Mouse (Mus musculus): ENCODE results near the gene Ttc22. TPM values are rescaled to one million over a fixed set of nuclear protein-coding genes. Genes with fewer than 3 reads are reported as not detected.

Gene Ttc22
- polyA plus RNA-seq, 2 experiments, result 5.9 to 6.9 TPM

DNA sequence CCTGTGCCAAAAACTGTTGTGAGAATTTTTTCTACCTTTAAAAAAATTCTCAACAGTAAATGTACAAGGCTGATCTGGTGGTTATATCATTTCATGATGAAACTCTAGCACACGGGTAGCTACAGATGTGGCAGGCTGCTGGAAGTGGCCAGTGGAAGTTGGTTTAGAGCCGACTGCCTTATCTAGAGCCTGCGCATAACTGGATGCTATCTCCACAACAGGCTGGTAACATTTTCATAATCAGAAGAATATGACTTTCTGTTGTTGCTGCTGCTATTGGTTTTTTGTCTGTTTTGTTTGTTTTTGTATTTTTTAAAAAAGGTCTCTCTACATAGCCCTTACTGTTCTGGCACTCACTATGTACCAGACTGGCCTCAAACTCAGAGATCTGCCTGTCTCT lies 30.3 kb downstream of the Ttc22 start:
- Histone ChIP-seq H3K36me3 (ENCODE audit: control insufficient read depth, insufficient read depth, low read length) (peaks cover 36% of the 10 kb centered on the region), H3K27me3 (ENCODE audit: control insufficient read depth, insufficient read depth, low read length) (no peaks in the 10 kb centered on the region), H3K27ac (replicated peaks; ENCODE audit: low read depth, low read length) (no peak overlapping the region), H3K4me2 (replicated peaks; ENCODE audit: low read depth, low read length, severe bottlenecking) (no peak overlapping the region), H3K4me3 (replicated peaks; ENCODE audit: low read length) (no peak overlapping the region), H3K9ac (ENCODE audit: low read depth, low read length, severe bottlenecking) (no peak overlapping the region), H3K9me3 (ENCODE audit: control insufficient read depth, low read length) (no peaks in the 10 kb centered on the region), H3K4me1 (ENCODE audit: control insufficient read depth, insufficient read depth, low read length) (peaks cover 7% of the 10 kb centered on the region)
- DNase-seq (ENCODE audit: low spot score), result no peak
- WGBS, result 85% methylated on average over 3 of the region's 3 CpGs
- TF ChIP-seq POLR2A (IDR thresholded peaks at IDR 0.05; ENCODE audit: borderline replicate concordance, extremely low read depth, insufficient read depth, insufficient read length), result no peak
- no peak for ATAC-seq (ENCODE audit: low FRiP score, low read depth)

- Histone ChIP-seq H3K4me2 (replicated peaks; ENCODE audit: low read depth, low read length, severe bottlenecking) (no peak overlapping the region), H3K9ac (ENCODE audit: low read depth, low read length, severe bottlenecking) (peak overlapping the region; percentile 25; the same call in 1 of the 2 replicates), H3K4me1 (ENCODE audit: control insufficient read depth, insufficient read depth, low read length) (peaks cover 7% of the 10 kb centered on the region), H3K27me3 (ENCODE audit: control insufficient read depth, insufficient read depth, low read length) (no peaks in the 10 kb centered on the region), H3K36me3 (ENCODE audit: control insufficient read depth, insufficient read depth, low read length) (peaks cover 37% of the 10 kb centered on the region), H3K27ac (replicated peaks; ENCODE audit: low read depth, low read length) (no peak overlapping the region), H3K9me3 (ENCODE audit: control insufficient read depth, low read length) (no peaks in the 10 kb centered on the region), H3K4me3 (replicated peaks; ENCODE audit: low read length) (no peak overlapping the region)
- DNase-seq (ENCODE audit: low spot score) (no peak), ATAC-seq (ENCODE audit: low FRiP score, low read depth) (no peak)
- TF ChIP-seq POLR2A (IDR thresholded peaks at IDR 0.05; ENCODE audit: borderline replicate concordance, extremely low read depth, insufficient read depth, insufficient read length), result no peak
- 93% methylated on average over 15 of the region's 15 CpGs for WGBS
Measured at GRCm38 (mm10) chr4:106653051-106653450, 30.8 kb downstream of the Ttc22 start.

DNA sequence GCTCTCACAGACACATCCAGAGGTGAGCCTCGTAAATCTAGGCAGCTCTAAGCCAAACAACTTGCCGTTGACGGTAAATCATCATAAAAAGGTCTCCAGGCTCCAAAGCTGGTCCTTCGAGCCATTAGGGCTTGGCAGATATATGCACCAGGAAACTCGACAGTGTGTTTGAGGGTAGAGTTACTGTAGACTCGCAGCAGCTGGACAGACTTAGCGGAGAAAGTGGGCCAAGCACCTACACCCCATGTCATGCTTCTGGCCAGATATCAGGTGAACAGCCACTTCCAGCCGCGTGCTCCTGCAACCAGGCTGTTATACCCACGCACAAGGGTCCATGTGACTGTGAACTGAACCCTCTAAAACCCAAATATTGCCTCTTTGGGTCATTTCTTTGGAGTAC lies 33.4 kb downstream of the Ttc22 start:
- Histone ChIP-seq H3K4me1 (ENCODE audit: control insufficient read depth, insufficient read depth, low read length) (peaks cover 7% of the 10 kb centered on the region), H3K9ac (ENCODE audit: low read depth, low read length, severe bottlenecking) (no peak overlapping the region), H3K9me3 (ENCODE audit: control insufficient read depth, low read length) (no peaks in the 10 kb centered on the region), H3K4me2 (replicated peaks; ENCODE audit: low read depth, low read length, severe bottlenecking) (no peak overlapping the region), H3K27ac (replicated peaks; ENCODE audit: low read depth, low read length) (no peak overlapping the region), H3K27me3 (ENCODE audit: control insufficient read depth, insufficient read depth, low read length) (no peaks in the 10 kb centered on the region), H3K4me3 (replicated peaks; ENCODE audit: low read length) (no peak overlapping the region), H3K36me3 (ENCODE audit: control insufficient read depth, insufficient read depth, low read length) (peaks cover 52% of the 10 kb centered on the region)
- 62% methylated on average over 10 of the region's 10 CpGs for WGBS
- DNase-seq (ENCODE audit: low spot score) (no peak), ATAC-seq (ENCODE audit: low FRiP score, low read depth) (no peak)
- TF ChIP-seq POLR2A (IDR thresholded peaks at IDR 0.05; ENCODE audit: borderline replicate concordance, extremely low read depth, insufficient read depth, insufficient read length), result no peak

DNA sequence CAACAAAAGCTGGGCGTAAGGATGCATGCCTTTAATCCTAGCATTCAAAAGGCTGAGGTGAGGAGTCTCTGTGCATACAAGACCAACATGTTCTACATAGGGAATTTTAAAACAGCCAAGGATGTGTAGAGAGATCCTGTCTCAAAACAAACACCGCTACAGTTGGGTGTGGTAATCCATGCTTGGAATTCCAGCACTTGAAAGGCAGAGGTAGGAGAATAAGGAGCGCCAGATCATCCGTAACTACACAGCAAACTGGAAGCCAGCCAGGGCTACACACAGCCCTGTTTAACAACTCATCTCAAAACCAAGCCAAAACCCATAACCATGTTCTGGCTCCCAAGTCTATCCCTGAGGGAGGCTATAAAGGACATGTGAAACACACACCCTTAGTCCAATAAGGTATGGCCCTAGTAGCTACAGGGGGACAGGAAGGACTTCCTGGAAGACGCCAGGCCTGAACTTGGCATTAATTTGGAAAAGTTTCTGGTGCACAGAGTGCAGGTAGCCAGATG lies 41.8 kb downstream of the Ttc22 start:
- H3K27me3 ChIP-seq (ENCODE audit: control insufficient read depth, insufficient read depth, low read length), result no peaks in the 10 kb centered on the region
- no peak overlapping the region for H3K27ac ChIP-seq (replicated peaks; ENCODE audit: low read depth, low read length)
- no peak for DNase-seq (ENCODE audit: low spot score)
- no peaks in the 10 kb centered on the region for H3K9me3 ChIP-seq (ENCODE audit: control insufficient read depth, low read length)
- no peak for TF ChIP-seq POLR2A (IDR thresholded peaks at IDR 0.05; ENCODE audit: borderline replicate concordance, extremely low read depth, insufficient read depth, insufficient read length)
- H3K36me3 ChIP-seq (ENCODE audit: control insufficient read depth, insufficient read depth, low read length), result peaks cover 94% of the 10 kb centered on the region
- WGBS, result 77% methylated on average over 5 of the region's 5 CpGs
- no peak overlapping the region for H3K4me2 ChIP-seq (replicated peaks; ENCODE audit: low read depth, low read length, severe bottlenecking)
- H3K9ac ChIP-seq (ENCODE audit: low read depth, low read length, severe bottlenecking), result no peak overlapping the region
- no peak for ATAC-seq (ENCODE audit: low FRiP score, low read depth)
- H3K4me3 ChIP-seq (replicated peaks; ENCODE audit: low read length), result no peak overlapping the region
- no peaks in the 10 kb centered on the region for H3K4me1 ChIP-seq (ENCODE audit: control insufficient read depth, insufficient read depth, low read length)

DNA sequence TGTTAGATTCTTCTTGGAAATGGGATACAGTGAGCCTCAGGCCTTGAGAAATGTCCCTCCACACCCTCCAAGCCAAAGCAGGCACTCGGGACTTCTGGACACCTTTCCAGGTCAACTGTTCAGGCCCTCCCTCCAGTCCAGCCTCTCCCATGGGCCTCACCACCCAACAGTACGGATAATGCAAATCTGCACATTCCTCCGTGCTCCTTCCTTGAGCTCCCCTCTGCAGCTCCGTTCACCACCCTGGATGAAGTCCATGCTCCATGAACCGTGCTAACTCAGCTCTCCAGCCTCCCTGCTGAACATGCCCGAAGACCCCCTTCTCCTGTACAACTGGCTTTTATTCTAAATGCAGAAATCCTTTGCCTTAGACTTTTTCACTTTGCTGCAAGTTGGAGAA lies 42.5 kb downstream of the Ttc22 start:
- peaks cover 95% of the 10 kb centered on the region for H3K36me3 ChIP-seq (ENCODE audit: control insufficient read depth, insufficient read depth, low read length)
- H3K9me3 ChIP-seq (ENCODE audit: control insufficient read depth, low read length), result no peaks in the 10 kb centered on the region
- H3K4me2 ChIP-seq (replicated peaks; ENCODE audit: low read depth, low read length, severe bottlenecking), result no peak overlapping the region
- ATAC-seq (ENCODE audit: low FRiP score, low read depth), result no peak
- H3K4me1 ChIP-seq (ENCODE audit: control insufficient read depth, insufficient read depth, low read length), result no peaks in the 10 kb centered on the region
- no peak for TF ChIP-seq POLR2A (IDR thresholded peaks at IDR 0.05; ENCODE audit: borderline replicate concordance, extremely low read depth, insufficient read depth, insufficient read length)
- 83% methylated on average over 6 of the region's 6 CpGs for WGBS
- no peak for DNase-seq (ENCODE audit: low spot score)
- no peak overlapping the region for H3K4me3 ChIP-seq (replicated peaks; ENCODE audit: low read length)
- H3K9ac ChIP-seq (ENCODE audit: low read depth, low read length, severe bottlenecking), result no peak overlapping the region
- H3K27me3 ChIP-seq (ENCODE audit: control insufficient read depth, insufficient read depth, low read length), result no peaks in the 10 kb centered on the region
- no peak overlapping the region for H3K27ac ChIP-seq (replicated peaks; ENCODE audit: low read depth, low read length)

- Histone ChIP-seq H3K27ac (replicated peaks; ENCODE audit: low read depth, low read length) (no peak overlapping the region), H3K4me3 (replicated peaks; ENCODE audit: low read length) (no peak overlapping the region), H3K4me2 (replicated peaks; ENCODE audit: low read depth, low read length, severe bottlenecking) (no peak overlapping the region), H3K27me3 (ENCODE audit: control insufficient read depth, insufficient read depth, low read length) (no peaks in the 10 kb centered on the region), H3K9ac (ENCODE audit: low read depth, low read length, severe bottlenecking) (no peak overlapping the region), H3K9me3 (ENCODE audit: control insufficient read depth, low read length) (no peaks in the 10 kb centered on the region), H3K4me1 (ENCODE audit: control insufficient read depth, insufficient read depth, low read length) (no peaks in the 10 kb centered on the region), H3K36me3 (ENCODE audit: control insufficient read depth, insufficient read depth, low read length) (peaks cover 95% of the 10 kb centered on the region)
- DNase-seq (ENCODE audit: low spot score) (no peak), ATAC-seq (ENCODE audit: low FRiP score, low read depth) (no peak)
- WGBS, result 88% methylated on average over 2 of the region's 2 CpGs
- TF ChIP-seq POLR2A (IDR thresholded peaks at IDR 0.05; ENCODE audit: borderline replicate concordance, extremely low read depth, insufficient read depth, insufficient read length), result no peak
Measured at GRCm38 (mm10) chr4:106665269-106665668, 43.0 kb downstream of the Ttc22 start.

Measured in limb, embryonic 14.5 days (tissue).